Mouse (Mus musculus) olfactory bulb, adult 2 months (tissue): ENCODE measurements around the gene N4bp3. TPM values are rescaled to one million over a fixed set of nuclear protein-coding genes. Genes with fewer than 3 reads are reported as not detected.

ENCODE experiments used
- H3K27ac ChIP-seq: fragments of 200-500 bp; 2 replicates; pipeline ENCODE4 v1.5.1; 2012; ENCODE audit warnings: low read depth, low read length; ENCODE audit not compliant: insufficient read depth
- H3K4me1 ChIP-seq: fragments of 200-500 bp; 2 replicates; pipeline ENCODE4 v1.6.1; 2012; ENCODE audit warnings: low read length; ENCODE audit not compliant: control insufficient read depth, insufficient read depth
- H3K4me3 ChIP-seq: fragments of 200-500 bp; 2 replicates; pipeline ENCODE4 v1.5.1; 2012; ENCODE audit warnings: mild to moderate bottlenecking, low read depth, low read length, moderate library complexity; ENCODE audit not compliant: insufficient read depth
- CTCF ChIP-seq: fragments of 200-500 bp; IDR thresholded peaks from 2 replicates; pipeline ENCODE4 v1.5.1; 2012; ENCODE audit warnings: low read depth, mild to moderate bottlenecking, low read length, moderate library complexity; ENCODE audit not compliant: insufficient read depth
- POLR2A ChIP-seq: fragments of 200-500 bp; IDR thresholded peaks from 2 replicates; pipeline ENCODE4 v1.6.1; 2012; ENCODE audit warnings: mild to moderate bottlenecking, low read depth, low read length, moderate library complexity; ENCODE audit not compliant: insufficient read depth
- WGBS: fragments of 180-500 bp; shearing (Covaris S2); methylation state at CpG from one replicate; pipeline ENCODE4 v1.1.7; 2018; 5-methylcytosine and 5-hydroxymethylcytosine counted together
- polyA plus RNA-seq: library from polyadenylated mRNA; stranded (reverse); fragments of >200 nt; gene quantifications from 2 replicates; pipeline ENCODE4 v1.2.4, GENCODE M21; 2012; ENCODE audit warnings: low replicate concordance; ENCODE audit not compliant: missing spikeins, insufficient read depth, insufficient read length

N4bp3 gene
- polyA plus RNA-seq, 1 experiment, result not detected

- H3K27ac ChIP-seq, result no peak overlapping the region
- H3K4me3 ChIP-seq, result no peak overlapping the region
- WGBS, result 82% methylated on average over 7 of the region's 7 CpGs
- H3K4me1 ChIP-seq, result peaks cover 53% of the 10 kb centered on the region
- TF ChIP-seq POLR2A (no peak), CTCF (no peak)
Measured at GRCm38 (mm10) chr11:51646245-51646644, 4.4 kb downstream of the N4bp3 start.

- no peak overlapping the region for H3K4me3 ChIP-seq
- TF ChIP-seq CTCF (no peak), POLR2A (no peak)
- WGBS, result 63% methylated on average over 13 of the region's 13 CpGs
- H3K4me1 ChIP-seq, result peaks cover 45% of the 10 kb centered on the region
- no peak overlapping the region for H3K27ac ChIP-seq
Measured at GRCm38 (mm10) chr11:51645293-51645692, 5.3 kb downstream of the N4bp3 start.

- Histone ChIP-seq H3K4me1 (peaks cover 36% of the 10 kb centered on the region), H3K27ac (no peak overlapping the region), H3K4me3 (peak overlapping the region; percentile 1; the same call in 1 of the 2 replicates)
- WGBS, result 78% methylated on average over 16 of the region's 16 CpGs
- no peak for TF ChIP-seq POLR2A
- TF ChIP-seq CTCF, result no peak
Measured at GRCm38 (mm10) chr11:51644217-51644616, 6.4 kb downstream of the N4bp3 start.

- Histone ChIP-seq H3K4me1 (peaks cover 32% of the 10 kb centered on the region), H3K4me3 (peak overlapping the region; percentile 1), H3K27ac (no peak overlapping the region)
- WGBS, result 46% methylated on average over 15 of the region's 15 CpGs
- no peak for TF ChIP-seq POLR2A
Measured at GRCm38 (mm10) chr11:51643761-51644160, 6.9 kb downstream of the N4bp3 start.

- 83% methylated on average over 9 of the region's 9 CpGs for WGBS
Measured at GRCm38 (mm10) chr11:51643202-51643601, 7.4 kb downstream of the N4bp3 start.

GRCm38 (mm10) chr11:51640748-51641147 is 9.9 kb downstream of the N4bp3 start:
- Histone ChIP-seq H3K4me3 (no peak overlapping the region), H3K27ac (no peak overlapping the region), H3K4me1 (peaks cover 25% of the 10 kb centered on the region)
- 64% methylated on average over 7 of the region's 7 CpGs for WGBS
- no peak for TF ChIP-seq POLR2A
- TF ChIP-seq CTCF, result no peak

More at GRCm38 (mm10) chr11:51643202-51643601, 7.4 kb downstream of the N4bp3 start:
- no peak overlapping the region for H3K4me3 ChIP-seq
- no peak overlapping the region for H3K27ac ChIP-seq
- TF ChIP-seq CTCF, result no peak
- peaks cover 29% of the 10 kb centered on the region for H3K4me1 ChIP-seq

- TF ChIP-seq CTCF (no peak), POLR2A (no peak)
- Histone ChIP-seq H3K4me3 (no peak overlapping the region), H3K27ac (no peak overlapping the region), H3K4me1 (peaks cover 16% of the 10 kb centered on the region)
- WGBS, result 74% methylated on average over 5 of the region's 5 CpGs
Measured at GRCm38 (mm10) chr11:51638497-51638896, 12.1 kb downstream of the N4bp3 start.

GRCm38 (mm10) chr11:51637971-51638414 is 12.6 kb downstream of the N4bp3 start:
- TF ChIP-seq CTCF, result no peak
- no peak for TF ChIP-seq POLR2A
- H3K4me3 ChIP-seq, result no peak overlapping the region
- H3K27ac ChIP-seq, result no peak overlapping the region; the same call in 1 of the 2 replicates
- peaks cover 11% of the 10 kb centered on the region for H3K4me1 ChIP-seq
- WGBS, result 6% methylated on average over 17 of the region's 17 CpGs

- Histone ChIP-seq H3K27ac (peak overlapping the region; percentile 81), H3K4me3 (peak overlapping the region; percentile 65), H3K4me1 (peaks cover 5% of the 10 kb centered on the region)
- TF ChIP-seq POLR2A (no peak), CTCF (no peak)
- 2% methylated on average over 6 of the region's 6 CpGs for WGBS
Measured at GRCm38 (mm10) chr11:51636323-51636684, 14.3 kb downstream of the N4bp3 start.
